Mouse (Mus musculus): ENCODE data around the gene Tiam2. TPM values are rescaled to one million over a fixed set of nuclear protein-coding genes. Genes with fewer than 3 reads are reported as not detected.

Gene Tiam2
- polyA plus RNA-seq, 1 experiment from 2014 or later, result 7.7 TPM

DNA sequence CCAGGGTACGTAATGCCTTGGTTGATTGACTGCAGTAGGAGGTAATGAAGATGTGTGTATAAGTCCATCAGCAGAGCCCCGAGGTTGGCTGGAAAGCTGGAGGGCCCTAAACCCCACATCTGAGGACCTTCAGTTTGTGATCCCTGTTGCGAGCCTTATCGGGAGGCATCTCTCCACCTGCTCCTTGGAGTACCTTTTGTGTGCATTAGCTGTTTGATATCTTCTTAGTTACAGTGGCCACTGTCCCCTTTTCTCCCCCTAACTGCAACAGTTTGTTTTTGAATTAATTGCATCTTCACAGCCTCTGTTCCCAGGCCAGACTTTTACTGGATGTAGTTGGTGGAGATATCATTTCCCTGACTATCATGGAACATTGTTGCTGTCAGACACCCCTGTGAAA is 10.8 kb upstream of the Tiam2 start:
- 89% methylated on average over 4 of the region's 4 CpGs for WGBS
- Histone ChIP-seq H3K27ac (replicated peaks) (no peak overlapping the region), H3K4me1 (peaks cover 8% of the 10 kb centered on the region; the same call in 1 of the 2 replicates), H3K27me3 (replicated peaks; ENCODE audit: low read depth, poor library complexity, severe bottlenecking) (peaks cover 28% of the 10 kb centered on the region), H3K36me3 (replicated peaks) (no peaks in the 10 kb centered on the region), H3K9me3 (no peaks in the 10 kb centered on the region; the same call in 1 of the 2 replicates), H3K4me3 (no peak overlapping the region)
- DNase-seq (ENCODE audit: low spot score), result no peak

DNA sequence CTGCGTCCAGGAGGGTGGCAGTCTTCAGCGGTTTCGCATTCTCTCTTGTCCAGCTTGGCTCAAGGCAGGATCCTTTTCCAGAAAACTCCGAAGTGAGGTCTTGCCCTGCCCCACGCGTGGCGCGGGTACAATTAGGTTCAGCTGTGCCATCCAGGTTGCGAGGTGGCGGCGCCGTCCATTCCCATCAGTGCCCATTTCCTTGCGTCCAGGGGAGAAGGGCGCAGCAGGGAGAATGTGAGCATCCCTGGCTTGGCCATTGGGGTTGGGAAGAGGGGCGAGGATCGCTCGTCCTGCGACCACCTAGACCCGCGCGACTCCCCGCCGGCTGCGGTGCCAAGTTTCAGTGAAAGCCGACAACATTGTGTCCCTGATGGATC is 518 bp downstream of the Tiam2 start:
- peak; percentile 48 for DNase-seq (ENCODE audit: low spot score)
- no peaks in the 10 kb centered on the region for H3K9me3 ChIP-seq
- H3K27me3 ChIP-seq (replicated peaks; ENCODE audit: low read depth, poor library complexity, severe bottlenecking), result peaks cover 45% of the 10 kb centered on the region
- H3K27ac ChIP-seq (replicated peaks), result peak overlapping the region; percentile 80
- H3K4me3 ChIP-seq, result peak overlapping the region; percentile 76
- no peaks in the 10 kb centered on the region for H3K36me3 ChIP-seq (replicated peaks)
- whole genome bisulfite sequencing, result under 1% methylated on average over 25 of the region's 25 CpGs
- H3K4me1 ChIP-seq, result peaks cover 29% of the 10 kb centered on the region

DNA sequence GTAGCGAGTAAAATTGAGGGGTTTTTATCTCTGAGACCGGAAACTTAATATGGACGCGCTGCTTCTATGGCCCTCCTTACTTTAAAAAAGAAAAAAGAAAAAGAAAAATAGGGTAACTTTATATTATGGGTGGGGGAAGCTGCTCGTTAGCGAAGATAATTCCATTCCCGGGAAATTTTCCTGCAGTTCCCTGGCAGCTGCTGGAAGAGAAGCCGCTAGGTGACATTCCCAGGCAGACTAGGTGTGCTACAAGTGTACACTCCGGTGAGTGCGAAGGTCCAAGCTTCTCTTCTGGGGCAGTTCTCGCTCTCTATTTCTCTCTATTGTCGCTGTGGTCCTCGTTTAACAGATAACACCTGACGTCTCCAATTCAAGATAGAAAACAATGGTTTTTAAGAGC is 962 bp downstream of the Tiam2 start:
- no peak for DNase-seq (ENCODE audit: low spot score)
- Histone ChIP-seq H3K4me1 (peaks cover 32% of the 10 kb centered on the region), H3K9me3 (no peaks in the 10 kb centered on the region), H3K27me3 (replicated peaks; ENCODE audit: low read depth, poor library complexity, severe bottlenecking) (peaks cover 45% of the 10 kb centered on the region), H3K27ac (replicated peaks) (no peak overlapping the region), H3K36me3 (replicated peaks) (no peaks in the 10 kb centered on the region), H3K4me3 (peak overlapping the region; percentile 76)
- WGBS, result 5% methylated on average over 14 of the region's 14 CpGs

DNA sequence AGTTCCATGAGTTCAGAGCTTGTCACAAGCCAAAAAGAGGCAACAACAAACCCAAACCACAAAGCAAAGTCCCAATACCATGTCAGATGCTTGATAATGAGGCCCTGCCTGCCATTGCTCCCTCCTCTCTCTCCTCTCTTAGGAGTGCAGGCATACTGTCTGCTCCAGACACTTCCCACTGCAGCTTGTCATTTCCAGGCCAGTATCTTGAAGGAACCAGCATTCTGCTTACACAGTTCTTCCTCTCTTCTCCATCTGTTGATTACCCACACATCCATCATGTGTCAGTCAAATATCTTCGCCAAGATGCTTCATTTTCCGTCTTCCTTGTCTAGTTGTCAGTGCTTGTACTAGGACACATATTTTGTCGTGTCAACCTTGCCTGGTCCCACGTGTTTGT is 2.4 kb downstream of the Tiam2 start:
- Histone ChIP-seq H3K27me3 (replicated peaks; ENCODE audit: low read depth, poor library complexity, severe bottlenecking) (peaks cover 45% of the 10 kb centered on the region), H3K4me1 (peaks cover 32% of the 10 kb centered on the region)
- 82% methylated on average over 4 of the region's 4 CpGs for WGBS

DNA sequence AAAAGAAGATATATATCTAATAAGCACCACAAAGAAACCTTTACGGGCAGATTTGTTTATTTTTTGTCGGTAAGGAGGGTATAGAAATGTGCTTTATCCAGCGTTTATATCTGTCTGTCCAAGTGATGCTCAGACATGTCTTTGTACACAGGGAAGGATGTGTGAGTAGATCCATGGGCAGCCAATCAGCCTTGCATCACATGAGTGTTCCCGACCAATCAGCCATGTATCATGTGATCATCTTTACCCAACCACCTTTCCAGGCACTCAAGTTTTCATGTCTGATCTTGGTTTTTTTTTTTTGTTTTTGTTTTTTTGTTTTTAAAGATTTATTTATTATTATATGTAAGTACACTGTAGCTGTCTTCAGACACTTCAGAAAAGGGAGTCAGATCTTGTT is 3.1 kb downstream of the Tiam2 start:
- DNase-seq (ENCODE audit: low spot score), result no peak
- Histone ChIP-seq H3K4me3 (no peak overlapping the region), H3K36me3 (replicated peaks) (no peaks in the 10 kb centered on the region), H3K27me3 (replicated peaks; ENCODE audit: low read depth, poor library complexity, severe bottlenecking) (peaks cover 45% of the 10 kb centered on the region), H3K27ac (replicated peaks) (no peak overlapping the region), H3K9me3 (no peaks in the 10 kb centered on the region), H3K4me1 (peaks cover 32% of the 10 kb centered on the region)
- WGBS, result 92% methylated on average over 4 of the region's 4 CpGs

More for the DNA sequence above, 2.4 kb downstream of the Tiam2 start:
- no peaks in the 10 kb centered on the region for H3K36me3 ChIP-seq (replicated peaks)
- H3K4me3 ChIP-seq, result no peak overlapping the region
- no peak for DNase-seq (ENCODE audit: low spot score)
- no peaks in the 10 kb centered on the region for H3K9me3 ChIP-seq
- H3K27ac ChIP-seq (replicated peaks), result no peak overlapping the region

DNA sequence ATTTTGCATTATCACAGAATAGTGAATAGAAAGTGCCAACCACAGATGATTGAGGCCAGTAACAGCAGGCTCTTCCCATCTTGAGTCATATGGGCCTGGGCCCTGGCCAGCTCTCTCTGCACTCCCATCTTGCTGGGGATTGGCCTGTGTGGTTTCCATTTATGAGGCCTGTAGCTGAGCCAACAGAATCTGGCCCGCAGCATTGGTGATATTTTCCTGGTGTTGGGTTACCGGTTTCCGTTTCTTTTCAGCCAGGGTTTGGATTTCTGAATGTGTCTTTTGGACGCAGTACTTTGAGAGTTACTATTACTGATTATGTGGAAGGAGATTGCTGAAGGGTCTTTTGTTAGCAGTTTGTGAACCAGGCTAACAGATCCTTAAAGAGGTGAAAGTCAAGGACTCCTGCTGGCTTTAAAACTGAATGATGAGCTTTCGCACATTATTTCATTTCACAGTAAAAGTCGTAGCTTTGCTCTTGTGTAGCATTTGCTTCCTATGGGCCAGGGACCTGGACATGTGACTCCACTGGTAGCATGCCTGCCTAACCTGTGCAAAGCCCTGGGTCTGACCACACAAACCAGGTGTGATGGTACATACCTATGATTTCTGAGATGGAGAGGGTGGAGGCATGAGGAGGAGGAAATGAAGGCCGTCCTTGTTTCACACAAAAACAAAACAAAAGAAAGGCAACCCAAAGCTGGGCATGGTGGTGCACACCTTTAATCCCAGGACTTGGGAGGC is 5.5 kb downstream of the Tiam2 start:
- no peak overlapping the region for H3K27ac ChIP-seq (replicated peaks)
- no peak for DNase-seq (ENCODE audit: low spot score)
- 62% methylated on average over 7 of the region's 7 CpGs for WGBS

DNA sequence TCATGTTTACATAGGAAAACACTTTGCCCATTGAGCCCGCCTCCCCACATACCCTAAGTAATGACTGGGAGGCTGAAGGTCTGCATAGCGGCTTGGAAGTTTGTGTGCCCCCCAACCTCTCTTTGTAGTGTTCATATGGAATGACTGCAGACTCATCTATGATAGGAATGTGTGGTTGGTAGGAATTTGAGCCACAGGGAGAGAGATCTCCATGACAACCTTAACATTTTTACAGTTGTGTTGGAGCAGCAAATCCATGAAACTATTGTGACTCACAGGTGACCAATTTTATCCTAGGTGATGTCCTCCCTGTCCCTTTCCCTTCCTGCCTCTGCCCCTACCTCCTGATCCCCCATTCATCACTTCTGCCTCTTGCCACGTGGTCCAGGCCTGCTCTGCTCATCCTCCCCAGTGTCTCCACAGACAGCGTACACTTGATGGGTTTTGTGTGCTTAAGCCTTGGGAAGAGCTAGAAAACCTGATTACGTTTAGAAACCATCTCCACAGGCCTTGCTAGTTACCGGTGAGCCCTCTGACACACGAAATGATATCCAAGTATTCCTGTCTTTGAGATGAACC is 9.9 kb downstream of the Tiam2 start:
- Histone ChIP-seq H3K27me3 (replicated peaks; ENCODE audit: low read depth, poor library complexity, severe bottlenecking) (no peaks in the 10 kb centered on the region), H3K4me1 (peaks cover 27% of the 10 kb centered on the region), H3K9me3 (no peaks in the 10 kb centered on the region), H3K4me3 (no peak overlapping the region), H3K27ac (replicated peaks) (no peak overlapping the region), H3K36me3 (replicated peaks) (no peaks in the 10 kb centered on the region)
- WGBS, result 80% methylated on average over 7 of the region's 7 CpGs
- no peak for DNase-seq (ENCODE audit: low spot score)

More for the DNA sequence above, 5.5 kb downstream of the Tiam2 start:
- H3K9me3 ChIP-seq, result no peaks in the 10 kb centered on the region
- H3K4me1 ChIP-seq, result peaks cover 22% of the 10 kb centered on the region
- no peak overlapping the region for H3K4me3 ChIP-seq
- H3K27me3 ChIP-seq (replicated peaks; ENCODE audit: low read depth, poor library complexity, severe bottlenecking), result peaks cover 24% of the 10 kb centered on the region
- H3K36me3 ChIP-seq (replicated peaks), result no peaks in the 10 kb centered on the region

DNA sequence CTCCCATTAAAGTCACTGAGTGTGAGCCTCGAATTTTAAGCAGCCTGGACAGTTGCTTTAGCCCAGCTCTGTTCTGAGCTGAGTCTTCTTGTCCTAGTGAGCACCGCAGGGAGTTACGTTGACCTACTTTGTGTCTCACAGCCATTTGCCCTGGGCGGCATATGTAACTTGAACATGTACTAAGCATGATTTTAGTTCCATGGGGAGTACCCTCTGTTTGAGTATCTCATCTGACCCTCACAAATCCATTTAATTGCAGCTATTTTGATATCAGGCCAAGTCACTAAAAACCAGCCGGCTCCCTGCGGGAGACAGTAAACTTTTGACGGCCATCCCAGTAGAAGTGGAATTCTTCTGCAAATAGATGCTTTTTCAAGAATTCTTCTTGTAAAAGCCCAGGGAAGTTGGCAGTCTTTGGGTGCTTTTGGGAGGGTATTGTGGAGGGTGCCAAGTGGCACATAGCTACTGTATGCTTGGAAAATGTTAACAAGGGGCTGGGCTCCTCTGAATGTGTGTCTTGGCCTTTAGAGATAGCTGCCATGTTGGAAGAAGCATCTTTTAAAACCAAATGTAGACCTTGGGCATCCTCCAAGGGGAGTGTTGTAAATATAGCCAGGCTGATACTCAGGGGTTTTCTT is 10.6 kb downstream of the Tiam2 start:
- Histone ChIP-seq H3K27me3 (replicated peaks; ENCODE audit: low read depth, poor library complexity, severe bottlenecking) (no peaks in the 10 kb centered on the region), H3K9me3 (no peaks in the 10 kb centered on the region), H3K36me3 (replicated peaks) (no peaks in the 10 kb centered on the region), H3K4me3 (no peak overlapping the region), H3K4me1 (peaks cover 19% of the 10 kb centered on the region), H3K27ac (replicated peaks) (no peak overlapping the region)
- no peak for DNase-seq (ENCODE audit: low spot score)
- 87% methylated on average over 7 of the region's 7 CpGs for WGBS

DNA sequence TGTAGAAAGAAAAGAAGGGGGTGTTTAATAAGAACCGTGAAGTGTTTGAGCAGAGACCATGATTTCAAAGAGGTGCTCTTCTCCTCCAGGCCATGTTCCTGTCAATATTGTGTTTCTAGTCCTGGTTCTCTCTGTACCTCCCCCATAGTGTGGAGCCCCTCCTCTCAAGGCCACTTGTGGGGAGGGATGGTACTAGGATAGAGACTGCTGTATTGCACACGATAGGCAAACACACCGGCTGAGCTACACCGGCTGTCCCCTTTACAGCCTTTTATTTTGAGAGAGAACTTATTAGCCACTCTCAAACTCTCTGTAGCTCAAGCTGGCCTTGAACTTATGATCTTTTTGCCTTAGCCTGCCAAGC is 11.1 kb downstream of the Tiam2 start:
- H3K4me3 ChIP-seq, result no peak overlapping the region
- 81% methylated on average over 4 of the region's 4 CpGs for WGBS
- no peaks in the 10 kb centered on the region for H3K36me3 ChIP-seq (replicated peaks)
- H3K27ac ChIP-seq (replicated peaks), result no peak overlapping the region
- DNase-seq (ENCODE audit: low spot score), result no peak
- no peaks in the 10 kb centered on the region for H3K27me3 ChIP-seq (replicated peaks; ENCODE audit: low read depth, poor library complexity, severe bottlenecking)
- peaks cover 18% of the 10 kb centered on the region for H3K4me1 ChIP-seq
- no peaks in the 10 kb centered on the region for H3K9me3 ChIP-seq

DNA sequence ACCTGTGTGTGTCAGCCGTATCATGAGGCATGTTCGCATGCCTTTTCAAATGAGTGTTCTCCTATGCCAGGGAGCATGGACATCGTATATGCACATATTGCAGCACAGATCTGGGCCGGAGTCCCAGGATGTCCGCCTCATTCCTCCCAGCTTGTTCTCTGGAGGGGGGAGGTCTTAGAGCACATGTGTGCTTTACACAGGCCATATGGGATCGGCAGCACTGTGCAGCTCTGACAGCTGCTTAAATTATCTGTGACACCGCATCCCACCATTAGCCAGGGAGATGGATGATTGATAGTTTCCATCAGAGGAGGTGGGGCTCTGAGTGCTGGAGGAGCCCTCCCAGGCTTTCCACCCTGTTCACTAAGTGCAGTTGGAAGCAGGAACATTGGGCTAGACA is 12.4 kb downstream of the Tiam2 start:
- DNase-seq (ENCODE audit: low spot score), result no peak
- Histone ChIP-seq H3K27me3 (replicated peaks; ENCODE audit: low read depth, poor library complexity, severe bottlenecking) (no peaks in the 10 kb centered on the region), H3K9me3 (no peaks in the 10 kb centered on the region), H3K27ac (replicated peaks) (no peak overlapping the region), H3K4me1 (peaks cover 20% of the 10 kb centered on the region), H3K4me3 (no peak overlapping the region), H3K36me3 (replicated peaks) (no peaks in the 10 kb centered on the region)
- WGBS, result 68% methylated on average over 7 of the region's 7 CpGs

DNA sequence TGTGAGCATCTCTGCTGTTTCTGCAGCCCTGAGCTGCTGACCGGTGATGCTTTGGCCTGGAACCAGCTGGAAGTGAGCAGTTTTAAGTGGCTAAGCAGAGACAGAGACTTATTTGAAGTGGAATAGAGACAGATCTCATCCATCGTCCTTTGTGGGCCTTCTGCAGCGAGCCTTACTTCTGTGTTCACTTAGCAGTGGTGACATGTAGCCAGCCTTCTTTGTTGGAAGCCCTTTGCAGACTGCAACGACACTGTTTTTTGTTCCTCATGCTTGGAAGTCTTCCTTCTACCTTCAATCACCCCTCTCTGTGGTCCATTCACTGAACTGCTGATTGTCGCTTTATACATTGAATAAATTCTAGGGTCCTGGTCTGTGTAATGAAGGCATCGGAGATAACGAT is 18.5 kb downstream of the Tiam2 start:
- H3K27ac ChIP-seq (replicated peaks), result peak overlapping the region; percentile 66
- no peaks in the 10 kb centered on the region for H3K36me3 ChIP-seq (replicated peaks)
- H3K4me1 ChIP-seq, result peaks cover 23% of the 10 kb centered on the region
- H3K9me3 ChIP-seq, result no peaks in the 10 kb centered on the region
- no peaks in the 10 kb centered on the region for H3K27me3 ChIP-seq (replicated peaks; ENCODE audit: low read depth, poor library complexity, severe bottlenecking)
- 70% methylated on average over 7 of the region's 7 CpGs for WGBS
- no peak overlapping the region for H3K4me3 ChIP-seq
- DNase-seq (ENCODE audit: low spot score), result no peak

DNA sequence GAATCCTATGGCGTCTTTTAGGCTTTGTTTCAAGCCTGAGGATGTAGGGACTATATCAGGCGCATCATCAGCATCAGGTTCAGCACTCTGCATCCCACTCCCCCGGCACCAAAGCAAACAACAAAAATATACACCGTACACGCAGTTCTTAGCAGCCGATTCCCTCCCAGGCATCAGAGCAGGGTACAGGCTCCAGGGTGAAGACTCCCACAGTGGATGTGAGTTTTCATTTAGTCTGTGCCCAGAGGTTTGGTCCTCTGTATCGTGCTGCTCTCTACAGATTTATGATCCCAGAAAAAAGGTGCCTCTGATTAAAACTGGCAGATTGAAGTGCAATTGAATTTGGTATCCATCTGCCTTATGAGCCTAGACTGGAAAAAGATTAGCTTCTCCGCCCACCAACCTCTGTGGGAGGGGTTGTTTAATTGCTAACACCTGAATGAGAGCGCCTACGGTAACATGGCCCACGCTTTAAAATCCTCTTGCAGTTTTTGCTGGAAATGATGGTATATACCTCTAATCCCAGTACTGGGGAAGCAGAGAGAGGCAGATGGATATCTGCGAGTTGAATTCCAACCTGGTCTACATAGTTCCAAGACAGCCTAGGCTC is 19.0 kb downstream of the Tiam2 start:
- DNase-seq (ENCODE audit: low spot score), result peak; percentile 44
- H3K27me3 ChIP-seq (replicated peaks; ENCODE audit: low read depth, poor library complexity, severe bottlenecking), result no peaks in the 10 kb centered on the region
- no peak overlapping the region for H3K4me3 ChIP-seq
- peak overlapping the region; percentile 66 for H3K27ac ChIP-seq (replicated peaks)
- no peaks in the 10 kb centered on the region for H3K9me3 ChIP-seq
- H3K4me1 ChIP-seq, result peaks cover 25% of the 10 kb centered on the region
- WGBS, result 57% methylated on average over 12 of the region's 12 CpGs
- H3K36me3 ChIP-seq (replicated peaks), result no peaks in the 10 kb centered on the region
